8 mouse cellular contexts compared by ENCODE assay signal in genomic region chr1:59592359-59592758, GRCm38 (mm10).
DNase-seq lines count a peak whose midpoint lies in the region; ATAC-seq and TF ChIP-seq lines count a peak whose summit lies in the region.

No protein-coding gene starts in this region.

- H3K4me1 ChIP-seq in kidney, postnatal 0 days (replicated peaks; ENCODE audit: insufficient read depth, low read length) = peaks cover 10% of the 10 kb centered on the region
- H3K4me1 ChIP-seq in kidney, adult 2 months (ENCODE audit: control insufficient read depth, insufficient read depth, low read length) = no peaks in the 10 kb centered on the region
- peaks cover 25% of the 10 kb centered on the region for H3K4me1 ChIP-seq in forebrain, embryonic 10.5 days
- H3K4me1 ChIP-seq in hindbrain, postnatal 0 days (ENCODE audit: insufficient read depth, low read length) = no peaks in the 10 kb centered on the region; the same call in 1 of the 2 replicates
- H3K4me1 ChIP-seq in midbrain, embryonic 12.5 days = peaks cover 22% of the 10 kb centered on the region

- peak overlapping the region; percentile 25 for H3K4me2 ChIP-seq in kidney, postnatal 0 days (ENCODE audit: low read length)
- peak overlapping the region; percentile 32 for H3K4me2 ChIP-seq in hindbrain, postnatal 0 days (ENCODE audit: low read depth, low read length)
- H3K4me2 ChIP-seq in midbrain, embryonic 12.5 days (replicated peaks) = peak overlapping the region; percentile 45

- TF ChIP-seq POLR2A in kidney, adult 2 months (IDR thresholded peaks at IDR 0.05; ENCODE audit: low read depth, low read length) = no peak

- TF ChIP-seq CTCF in kidney, postnatal 0 days (IDR thresholded peaks at IDR 0.05; ENCODE audit: low read depth) = no peak
- no peak for TF ChIP-seq CTCF in kidney, adult 2 months (conservative IDR thresholded peaks at IDR 0.05; ENCODE audit: insufficient read depth, insufficient read length, low read depth, low read length)
- TF ChIP-seq CTCF in hindbrain, postnatal 0 days (IDR thresholded peaks at IDR 0.05; ENCODE audit: low read depth) = no peak

- H3K4me3 ChIP-seq in kidney, postnatal 0 days (replicated peaks; ENCODE audit: low read depth, low read length) = no peak overlapping the region
- H3K4me3 ChIP-seq in kidney, adult 2 months (ENCODE audit: insufficient read depth, low read depth, low read length) = no peak overlapping the region
- peak overlapping the region; percentile 36 for H3K4me3 ChIP-seq in forebrain, embryonic 10.5 days
- H3K4me3 ChIP-seq in hindbrain, postnatal 0 days (ENCODE audit: low read length) = no peak overlapping the region
- peak overlapping the region; percentile 24; the same call in 1 of the 2 replicates for H3K4me3 ChIP-seq in midbrain, embryonic 12.5 days

- no peaks in the 10 kb centered on the region for H3K36me3 ChIP-seq in kidney, postnatal 0 days (ENCODE audit: insufficient read depth, low read length)
- no peaks in the 10 kb centered on the region for H3K36me3 ChIP-seq in kidney, adult 2 months (ENCODE audit: control insufficient read depth, insufficient read depth, low read length)
- H3K36me3 ChIP-seq in forebrain, embryonic 10.5 days (replicated peaks) = no peaks in the 10 kb centered on the region
- H3K36me3 ChIP-seq in hindbrain, postnatal 0 days (ENCODE audit: insufficient read depth, low read length) = no peaks in the 10 kb centered on the region
- H3K36me3 ChIP-seq in midbrain, embryonic 12.5 days = no peaks in the 10 kb centered on the region

- H3K9ac ChIP-seq in kidney, postnatal 0 days (ENCODE audit: low read depth, low read length) = no peak overlapping the region
- H3K9ac ChIP-seq in hindbrain, postnatal 0 days (replicated peaks; ENCODE audit: low read length) = no peak overlapping the region
- H3K9ac ChIP-seq in midbrain, embryonic 12.5 days (replicated peaks) = no peak overlapping the region; the same call in 1 of the 2 replicates

- no peak for DNase-seq in kidney, postnatal 0 days (ENCODE audit: low spot score)
- DNase-seq in kidney, adult 2 months = no peak
- peak; percentile 38 for DNase-seq in forebrain, embryonic 10.5 days (ENCODE audit: extremely low spot score, low spot score)
- DNase-seq in hindbrain, postnatal 0 days (ENCODE audit: low spot score) = no peak
- DNase-seq in gastrocnemius, postnatal 4 days (ENCODE audit: low spot score in 2 of 2) = no peak
- no peak for DNase-seq in MN1 (ENCODE audit: low spot score)

- ATAC-seq in kidney, postnatal 0 days (replicated peaks; ENCODE audit: low FRiP score, low read depth) = no peak
- peak; percentile 27; the same call in 1 of the 2 replicates for ATAC-seq in hindbrain, postnatal 0 days
- ATAC-seq in midbrain, embryonic 12.5 days (ENCODE audit: low FRiP score, low read depth) = no peak; the same call in 1 of the 2 replicates
- no peak for ATAC-seq in granulocyte monocyte progenitor cell, adult 5-6 weeks (replicated peaks; ENCODE audit: poor library complexity, severe bottlenecking)

- WGBS in kidney, postnatal 0 days = 13% methylated on average over 10 of the region's 10 CpGs
- WGBS in kidney, adult 2 months = 24% methylated on average over 10 of the region's 10 CpGs
- 5% methylated on average over 10 of the region's 10 CpGs for WGBS in forebrain, embryonic 10.5 days
- WGBS in hindbrain, postnatal 0 days = 9% methylated on average over 10 of the region's 10 CpGs
- WGBS in midbrain, embryonic 12.5 days = 7% methylated on average over 10 of the region's 10 CpGs

- H3K27ac ChIP-seq in kidney, postnatal 0 days = no peak overlapping the region
- H3K27ac ChIP-seq in kidney, adult 2 months (ENCODE audit: insufficient read depth, low read depth, low read length) = no peak overlapping the region
- peak overlapping the region; percentile 67 for H3K27ac ChIP-seq in forebrain, embryonic 10.5 days
- H3K27ac ChIP-seq in hindbrain, postnatal 0 days = 0 out of 2 replicates have a peak overlapping the region, but pooled peaks have one; percentile 15
- H3K27ac ChIP-seq in midbrain, embryonic 12.5 days (replicated peaks) = no peak overlapping the region

- H3K9me3 ChIP-seq in kidney, postnatal 0 days (replicated peaks; ENCODE audit: low read length) = no peaks in the 10 kb centered on the region
- H3K9me3 ChIP-seq in forebrain, embryonic 10.5 days = no peaks in the 10 kb centered on the region
- H3K9me3 ChIP-seq in hindbrain, postnatal 0 days (ENCODE audit: low read length) = no peaks in the 10 kb centered on the region
- no peaks in the 10 kb centered on the region for H3K9me3 ChIP-seq in midbrain, embryonic 12.5 days

- H3K27me3 ChIP-seq in kidney, postnatal 0 days (ENCODE audit: insufficient read depth, low read length) = no peaks in the 10 kb centered on the region
- peaks cover 2% of the 10 kb centered on the region; the same call in 1 of the 2 replicates for H3K27me3 ChIP-seq in kidney, adult 2 months (replicated peaks; ENCODE audit: control insufficient read depth, insufficient read depth, low read length)
- H3K27me3 ChIP-seq in forebrain, embryonic 10.5 days (ENCODE audit: poor library complexity, severe bottlenecking) = peaks cover 76% of the 10 kb centered on the region
- no peaks in the 10 kb centered on the region for H3K27me3 ChIP-seq in hindbrain, postnatal 0 days (ENCODE audit: insufficient read depth, low read length)
- H3K27me3 ChIP-seq in midbrain, embryonic 12.5 days = peaks cover 49% of the 10 kb centered on the region

Comparison
In these comparisons a context has a peak if more than half of its experiments do, and no peak if none do; other contexts are left out.
1. H3K27ac ChIP-seq: peak in forebrain, embryonic 10.5 days (single experiment) and hindbrain, postnatal 0 days (single experiment); none in kidney, postnatal 0 days (single experiment), kidney, adult 2 months (single experiment) and midbrain, embryonic 12.5 days (single experiment).
2. H3K4me3 ChIP-seq: peak in forebrain, embryonic 10.5 days (single experiment) and midbrain, embryonic 12.5 days (single experiment); none in kidney, postnatal 0 days (single experiment), kidney, adult 2 months (single experiment) and hindbrain, postnatal 0 days (single experiment).
3. Peak in every context shown above with its lines, with median percentiles within 50 percentile points of each other: H3K4me2 ChIP-seq.